Mouse (Mus musculus) CH12.LX (cell line): ENCODE measurements at regions not wholly inside any gene's neighbourhood (a gene's known extent, or its start where the extent isn't known, plus 50 kb on each side); places are given as distances from the start of the nearest gene placed in this dataset.
A peak's percentile ranks its signal among the peaks of the same experiment; 100 is the strongest.

ENCODE experiments used
- BHLHE40 ChIP-seq: IDR thresholded peaks from 2 replicates; pipeline ENCODE4 v1.6.1; 2011; ENCODE audit warnings: mild to moderate bottlenecking, low read depth, low read length, improper control_type of control experiment
- CTCF ChIP-seq, 2 experiments: IDR thresholded peaks in 1 of 2; conservative IDR thresholded peaks in 1 of 2; 2 replicates each; pipeline ENCODE4 v1.5.1; 2011 to 2012; ENCODE audit warnings: low read depth in 2 of 2, low read length in 2 of 2, improper control_type of control experiment in 1 of 2, inconsistent platforms in 1 of 2, mild to moderate bottlenecking in 1 of 2, moderate library complexity in 1 of 2
- MAFK ChIP-seq: IDR thresholded peaks from 2 replicates; pipeline ENCODE4 v1.6.1; 2011; ENCODE audit warnings: low read length, improper control_type of control experiment; ENCODE audit not compliant: insufficient replicate concordance
- NELFE ChIP-seq: IDR thresholded peaks from 2 replicates; pipeline ENCODE4 v1.6.1; 2011; ENCODE audit warnings: low read depth, low read length, improper control_type of control experiment
- NRF1 ChIP-seq: IDR thresholded peaks from 2 replicates; pipeline ENCODE4 v1.6.1; 2014; ENCODE audit warnings: low read depth, mild to moderate bottlenecking, inconsistent platforms, low read length, improper control_type of control experiment, moderate library complexity
- POLR2A ChIP-seq: IDR thresholded peaks from 2 replicates; pipeline ENCODE4 v1.6.1; 2011; ENCODE audit warnings: low read depth, mild to moderate bottlenecking, improper control_type of control experiment, low read length
- TCF12 ChIP-seq: IDR thresholded peaks from 2 replicates; pipeline ENCODE4 v1.6.1; 2014; ENCODE audit warnings: low read depth, mild to moderate bottlenecking, inconsistent platforms, low read length, improper control_type of control experiment

- TF ChIP-seq NELFE = no peak
- peak in 1 of 2 experiments; percentile 49; a peak in 2 of 4 replicates for TF ChIP-seq CTCF (conservative IDR thresholded peaks at IDR 0.05 in 1 of 2, IDR thresholded peaks at IDR 0.05 in 1 of 2; ENCODE audit: low read depth in 2 of 2, low read length in 2 of 2)
- no peak for TF ChIP-seq BHLHE40
- no peak for TF ChIP-seq NRF1
- TF ChIP-seq MAFK = no peak
- no peak for TF ChIP-seq TCF12
- no peak for TF ChIP-seq POLR2A
Observed at GRCm38 (mm10) chrX:109354633-109355032, 158.1 kb downstream of the Gm6377 start.
